Mouse (Mus musculus) Patski (cell line): ENCODE data around the gene Ubl4b. TPM values are rescaled to one million over a fixed set of nuclear protein-coding genes. Genes with fewer than 3 reads are reported as not detected.

Experiments used
- ATAC-seq: fragments of 100-300 bp; one replicate; pipeline ENCODE4 v1.8.0; 2021
- CTCF ChIA-PET: fragments of 350-600 bp; sonication (Branson Sonifier 250); formaldehyde crosslinking; loops from one replicate; lab custom pipeline; 2022; ENCODE audit warnings: inconsistent platforms; lab: Charles Lee
- POLR2A ChIA-PET: fragments of 350-600 bp; sonication (Branson Sonifier 250); formaldehyde crosslinking; loops from one replicate; lab custom pipeline; 2022; ENCODE audit warnings: antibody characterized with exemption, inconsistent platforms; lab: Charles Lee
- DNase-seq: peaks from one replicate; pipeline ENCODE4 v3.0.0-alpha.2; 2011; ENCODE audit warnings: low read depth, low spot score
- H3K27me3 ChIP-seq: fragments of 371-371 bp; one replicate; pipeline ENCODE4 v1.5.1; 2021
- CTCF ChIP-seq: fragments of 100-300 bp; IDR thresholded peaks from one replicate; pipeline ENCODE4 v1.5.1; 2021
- in situ Hi-C: fragments of 300-500 bp; cut with MboI; formaldehyde crosslinking; loops from 3 replicates; pipeline ENCODE4 v1.11.1; 2018; ENCODE audit warnings: low pct_unique_long_range_greater_than_20kb, mixed read lengths
- polyA plus RNA-seq: library from polyadenylated mRNA; unstranded; gene quantifications from one replicate; pipeline ENCODE4 v1.2.3, GENCODE M21; 2021

Ubl4b gene
- polyA plus RNA-seq, 1 experiment from 2014 or later: not detected

DNA sequence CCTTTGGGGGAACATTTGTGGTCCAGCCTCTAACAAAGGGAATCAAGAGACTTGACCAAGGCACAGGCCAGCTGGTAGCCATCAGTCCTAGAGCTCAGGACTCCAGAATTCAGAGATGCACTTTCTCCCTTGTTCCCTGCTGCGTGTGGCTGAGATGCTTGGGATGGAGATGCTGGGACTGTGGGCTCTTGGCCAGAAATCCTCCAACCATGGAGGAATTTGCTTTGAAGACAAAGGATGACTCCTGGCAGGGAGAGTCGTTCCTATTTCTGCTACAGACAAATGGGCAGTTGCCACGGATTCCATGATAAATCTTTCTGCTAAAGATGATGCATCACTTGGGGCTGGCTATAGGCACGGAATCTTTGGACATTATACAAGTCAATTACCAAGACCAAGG is 21.3 kb downstream of the Ubl4b start:
- no peak for TF ChIP-seq CTCF
- in situ Hi-C loops: no loop called here
- ChIA-PET CTCF (interaction anchor here (1.0 to 2.9 kb wide), 4 partner anchors 9 to 25 kb away, joined by 4 to 9 read pairs (median 5); no protein-coding TSS in a partner anchor), POLR2A (interaction anchor here (0.7 to 1.1 kb wide), 2 partner anchors 18 to 27 kb away, joined by 3 to 4 read pairs; no protein-coding TSS in a partner anchor)
- DNase-seq: peak; percentile 97
- ATAC-seq: peak; percentile 51
- no peaks in the 10 kb centered on the region for H3K27me3 ChIP-seq

DNA sequence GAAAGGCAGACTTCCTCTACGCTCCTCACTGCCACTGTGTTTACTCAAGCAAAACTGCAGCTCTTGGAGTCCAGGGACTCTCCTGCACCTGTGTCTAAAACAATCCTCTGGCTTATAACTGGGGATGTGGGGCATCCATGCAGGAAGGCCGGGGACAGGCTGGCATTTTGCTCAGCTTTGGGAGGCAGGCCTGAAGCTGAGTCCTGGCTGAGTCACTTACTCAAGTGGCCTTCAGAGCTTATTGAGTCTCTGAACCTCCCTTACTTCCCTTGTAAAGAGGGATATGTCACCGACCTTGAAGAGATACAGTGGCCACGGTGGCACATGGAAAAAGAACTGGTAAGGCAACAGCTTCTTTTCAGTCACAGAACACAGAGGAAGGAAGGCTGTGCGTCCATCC is 24.3 kb downstream of the Ubl4b start:
- no peak for TF ChIP-seq CTCF
- CTCF ChIA-PET: interaction anchor here (0.8 to 3.1 kb wide), 6 partner anchors 12 to 47 kb away, joined by 3 to 12 read pairs (median 8); partner anchors contain the start of gene Slc6a17
- H3K27me3 ChIP-seq: no peaks in the 10 kb centered on the region
- in situ Hi-C loops: no loop called here
- POLR2A ChIA-PET: no interaction called here
- DNase-seq (no peak), ATAC-seq (no peak)

DNA sequence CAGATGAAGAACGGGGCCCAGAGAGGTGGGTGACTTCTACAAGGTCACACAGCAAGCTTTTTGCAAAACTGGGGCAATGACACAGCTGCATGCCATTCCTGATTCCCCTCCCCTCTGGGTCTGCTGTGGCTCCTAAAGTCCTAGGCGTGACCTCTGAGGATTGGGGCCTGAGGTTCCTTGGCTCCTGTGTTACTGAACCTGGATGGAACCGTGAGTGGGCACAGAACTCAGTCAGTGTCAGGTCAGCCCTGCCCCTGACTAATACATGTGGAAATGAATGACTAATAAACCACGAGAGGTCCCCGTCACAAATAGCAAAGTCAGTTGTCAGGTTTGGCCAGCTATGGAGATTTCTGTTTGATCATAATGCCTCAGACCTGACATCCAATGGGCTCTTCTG is 25.7 kb downstream of the Ubl4b start:
- no peaks in the 10 kb centered on the region for H3K27me3 ChIP-seq
- CTCF ChIA-PET: no interaction called here
- no peak for TF ChIP-seq CTCF
- peak; percentile 27 for ATAC-seq
- in situ Hi-C loops: no loop called here
- POLR2A ChIA-PET: interaction anchor here (1.0 kb wide), 1 partner anchor 21 kb away, joined by 9 read pairs; no protein-coding TSS in a partner anchor
- DNase-seq: no peak

DNA sequence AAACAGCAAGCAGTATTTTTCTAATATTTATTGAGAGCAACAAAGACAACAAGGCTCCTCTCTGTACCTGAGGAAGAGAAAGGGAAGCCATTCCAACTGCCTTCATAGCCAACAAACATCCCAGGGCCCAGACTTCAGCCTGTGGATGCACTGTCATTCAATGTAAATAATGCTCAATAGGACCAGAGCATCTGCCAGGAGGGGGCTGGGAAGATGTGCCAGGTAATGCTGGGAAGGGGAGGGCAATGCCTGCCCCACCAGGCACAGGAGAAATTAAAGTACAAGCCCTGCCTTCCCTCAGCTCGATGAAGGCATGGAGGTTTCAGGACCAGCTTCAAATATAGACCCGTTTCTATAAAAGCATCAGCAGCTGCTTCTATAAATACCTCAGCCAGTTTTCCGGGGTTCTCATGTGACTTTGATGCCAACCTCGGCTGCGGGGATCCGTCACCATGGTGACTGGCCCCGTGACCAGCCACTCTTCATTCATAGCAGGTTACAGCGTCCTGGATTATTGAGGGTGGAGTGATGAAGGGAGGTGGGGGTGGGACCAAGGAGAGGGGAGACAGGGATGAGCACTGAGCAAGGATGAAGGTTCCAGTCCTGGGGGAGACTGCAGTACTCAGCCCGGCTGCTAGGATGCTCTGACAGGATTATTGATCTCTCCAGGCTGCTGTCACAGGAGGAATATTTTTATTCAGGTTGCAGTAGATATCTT is 26.3 kb downstream of the Ubl4b start:
- DNase-seq: no peak
- ChIA-PET CTCF (no interaction called here), POLR2A (interaction anchor here (0.7 to 1.0 kb wide), 3 partner anchors 21 to 1818 kb away, joined by 4 to 9 read pairs (median 7); no protein-coding TSS in a partner anchor)
- ATAC-seq: peak; percentile 5
- H3K27me3 ChIP-seq: no peaks in the 10 kb centered on the region
- TF ChIP-seq CTCF: no peak
- in situ Hi-C loops: no loop called here

DNA sequence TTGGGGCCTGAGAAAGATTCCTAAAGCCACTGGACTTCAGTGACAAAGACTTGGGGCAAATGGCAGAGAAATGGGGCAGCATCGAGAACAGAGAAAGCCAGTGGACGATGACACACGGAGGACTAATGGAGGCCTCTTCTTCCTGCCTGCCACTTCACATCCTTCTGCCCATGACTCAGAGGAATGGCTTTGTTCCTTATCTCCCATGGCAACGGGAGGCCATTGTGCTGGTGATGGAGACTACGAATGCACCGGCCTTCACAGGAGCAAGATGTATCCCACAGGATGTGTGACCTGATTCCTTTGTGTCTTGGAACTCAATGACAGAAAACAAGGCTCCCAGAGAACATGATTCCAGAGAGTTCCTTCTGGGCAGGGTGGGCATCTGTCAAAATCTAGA is 30.3 kb downstream of the Ubl4b start:
- no peak for TF ChIP-seq CTCF
- no peak for DNase-seq
- in situ Hi-C loops: no loop called here
- ATAC-seq: no peak
- CTCF ChIA-PET: interaction anchor here (1.1 to 1.5 kb wide), 2 partner anchors 11 to 31 kb away, joined by 3 to 4 read pairs; no protein-coding TSS in a partner anchor
- POLR2A ChIA-PET: interaction anchor here (0.6 kb wide), 3 partner anchors 10 to 266 kb away, joined by 3 read pairs; no protein-coding TSS in a partner anchor
- no peaks in the 10 kb centered on the region for H3K27me3 ChIP-seq

DNA sequence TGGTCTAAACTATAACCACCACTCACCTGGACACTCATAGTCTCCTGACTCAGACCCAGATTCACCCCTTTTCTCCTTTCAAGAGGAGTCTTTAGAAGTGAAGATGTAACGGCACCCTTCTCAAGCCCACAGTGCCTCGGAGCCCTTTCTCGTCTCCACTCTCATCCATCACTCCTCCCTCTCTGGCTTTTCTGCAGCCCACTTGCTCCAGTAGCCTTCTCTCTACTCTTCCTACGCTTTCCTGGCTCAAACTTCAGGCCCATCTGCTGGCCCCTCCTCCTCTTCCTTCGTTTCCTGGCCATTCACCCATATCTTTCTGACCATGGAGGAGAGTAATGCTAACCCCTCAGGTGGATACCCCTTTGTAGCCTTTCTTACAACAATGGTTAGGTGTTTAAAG is 33.9 kb downstream of the Ubl4b start:
- DNase-seq (no peak), ATAC-seq (no peak)
- ChIA-PET POLR2A (no interaction called here), CTCF (interaction anchor here (1.2 kb wide), 1 partner anchor 15 kb away, joined by 3 read pairs; no protein-coding TSS in a partner anchor)
- in situ Hi-C loops: no loop called here
- TF ChIP-seq CTCF: no peak
- H3K27me3 ChIP-seq: peaks cover 5% of the 10 kb centered on the region

DNA sequence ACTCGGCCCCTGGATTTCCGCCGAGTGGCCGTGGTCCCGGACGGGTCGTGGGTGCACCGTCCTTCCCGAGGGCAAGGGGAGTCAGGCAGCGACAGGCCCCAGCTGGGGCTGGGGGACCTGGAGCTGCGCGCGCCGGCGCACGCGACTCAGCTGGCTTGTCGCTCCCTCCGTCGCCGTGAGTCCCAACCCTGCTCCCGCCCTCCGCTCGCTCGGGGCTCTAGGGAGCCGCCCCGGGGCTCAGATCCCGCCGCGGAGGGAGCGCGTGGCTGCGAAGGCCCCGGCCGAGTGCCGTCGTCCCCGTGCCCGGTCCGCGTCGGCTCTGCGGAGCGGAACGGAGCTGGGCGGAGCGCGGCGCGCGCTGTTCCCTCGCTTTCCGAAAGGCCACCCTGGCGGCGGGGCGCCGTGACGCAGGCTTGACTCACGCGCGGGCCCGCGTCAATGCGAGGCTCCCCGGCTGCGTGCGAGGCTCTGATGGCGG is 37.2 kb downstream of the Ubl4b start, which contains the start of gene Slc6a17:
Slc6a17 (minus strand) TSS at position 388 of the 478 bp plus-strand sequence.
- ATAC-seq (peak; percentile 76), DNase-seq (no peak)
- peaks cover 5% of the 10 kb centered on the region for H3K27me3 ChIP-seq
- ChIA-PET POLR2A (interaction anchor here (1.2 kb wide), 1 partner anchor 15 kb away, joined by 4 read pairs; no protein-coding TSS in a partner anchor), CTCF (interaction anchor here (1.3 to 3.2 kb wide), 4 partner anchors 11 to 29 kb away, joined by 3 to 13 read pairs (median 8); no protein-coding TSS in a partner anchor)
- TF ChIP-seq CTCF: no peak
- in situ Hi-C loops: no loop called here

DNA sequence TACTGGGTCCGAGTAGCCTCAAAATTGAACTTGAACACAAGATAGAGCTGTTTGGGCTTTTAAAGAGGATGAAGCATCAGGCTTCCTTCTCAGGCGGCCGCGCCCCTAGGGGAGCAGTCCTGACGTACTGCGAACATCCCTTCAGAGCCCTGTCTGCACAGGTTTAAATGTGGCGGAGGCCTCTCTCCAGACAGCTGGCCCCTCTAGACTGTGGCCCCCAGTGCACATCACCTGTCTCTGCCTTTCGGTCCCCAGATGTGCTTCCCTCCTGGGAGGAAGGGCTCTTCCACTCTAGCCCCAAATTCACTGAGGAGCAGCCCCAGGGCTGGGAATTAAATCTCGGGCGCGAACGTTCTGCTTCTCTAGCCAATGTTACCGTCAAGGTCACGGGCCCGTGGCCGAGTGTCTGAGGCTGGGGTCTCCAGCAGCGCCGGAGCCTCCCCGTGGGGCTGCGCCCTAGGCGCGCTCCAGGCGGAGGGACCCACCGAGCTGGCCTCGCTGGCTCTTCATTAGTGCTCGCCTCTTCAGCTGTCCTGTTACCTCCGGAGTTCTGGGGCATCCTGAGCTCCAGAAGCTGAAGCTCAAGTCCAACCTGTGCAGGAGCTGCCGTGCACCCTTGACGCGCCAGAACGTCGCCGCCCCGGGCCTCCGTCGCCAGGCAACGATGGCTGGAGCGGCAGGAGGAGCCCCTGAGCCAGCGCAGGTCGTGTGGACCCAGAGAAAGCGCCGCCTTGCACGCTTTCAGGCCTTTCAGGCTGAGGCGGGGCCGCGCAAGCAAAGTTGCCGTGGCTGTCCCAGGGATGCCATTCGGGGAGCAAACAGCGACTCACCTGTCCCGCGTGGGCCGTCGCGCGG is 37.9 kb downstream of the Ubl4b start:
- TF ChIP-seq CTCF: no peak
- in situ Hi-C loops: no loop called here
- ATAC-seq (peak; percentile 58), DNase-seq (no peak)
- ChIA-PET POLR2A (interaction anchor here (1.2 kb wide), 1 partner anchor 14 kb away, joined by 4 read pairs; no protein-coding TSS in a partner anchor), CTCF (interaction anchor here (1.3 to 3.2 kb wide), 4 partner anchors 10 to 28 kb away, joined by 3 to 13 read pairs (median 8); no protein-coding TSS in a partner anchor)
- H3K27me3 ChIP-seq: peaks cover 5% of the 10 kb centered on the region

DNA sequence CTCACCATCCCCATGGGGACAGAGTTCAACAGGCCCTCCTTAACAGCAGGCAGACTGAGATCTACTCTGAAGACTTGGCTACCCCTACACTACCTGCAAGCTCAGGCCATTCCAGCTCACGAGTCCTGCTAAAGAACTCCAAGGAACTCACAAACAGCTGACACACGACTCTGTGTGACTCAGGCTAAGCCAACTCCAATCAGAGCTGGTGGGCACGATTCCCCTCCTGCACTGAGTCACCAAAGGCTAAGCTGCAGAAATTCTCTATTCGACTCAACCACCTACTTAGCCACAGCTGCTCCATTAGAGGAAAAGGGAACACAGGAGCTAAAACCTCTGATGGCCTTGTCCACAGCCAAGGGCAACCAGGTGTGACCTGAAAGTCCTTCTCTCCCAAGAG is 38.9 kb downstream of the Ubl4b start:
- POLR2A ChIA-PET: interaction anchor here (0.6 kb wide), 1 partner anchor 18 kb away, joined by 3 read pairs; no protein-coding TSS in a partner anchor
- CTCF ChIA-PET: interaction anchor here (1.6 to 3.2 kb wide), 3 partner anchors 9 to 18 kb away, joined by 3 to 13 read pairs (median 12); no protein-coding TSS in a partner anchor
- in situ Hi-C loops: no loop called here
- ATAC-seq (peak; percentile 47), DNase-seq (no peak)
- TF ChIP-seq CTCF: no peak
- H3K27me3 ChIP-seq: peaks cover 5% of the 10 kb centered on the region

DNA sequence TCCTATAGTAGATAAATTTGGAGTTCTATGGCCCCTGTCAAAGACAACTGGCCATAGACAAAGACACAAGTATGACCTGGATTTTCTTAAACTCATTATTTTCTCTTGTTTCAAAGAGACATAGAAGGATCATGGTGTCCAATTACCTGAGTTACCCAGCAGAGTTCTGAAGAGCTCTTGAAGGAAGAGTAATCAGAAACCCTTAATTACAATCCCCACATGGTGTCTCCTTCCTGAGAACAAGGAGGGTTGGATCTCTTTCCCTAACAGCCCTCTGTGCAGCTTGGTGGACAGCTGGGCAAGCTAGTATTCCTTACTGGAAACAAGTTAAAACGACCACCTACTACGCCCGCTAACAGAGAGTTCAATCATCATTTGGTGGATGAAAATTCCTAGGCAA is 43.5 kb downstream of the Ubl4b start:
- DNase-seq: no peak
- in situ Hi-C loops: no loop called here
- ATAC-seq: no peak
- TF ChIP-seq CTCF: no peak
- H3K27me3 ChIP-seq: no peaks in the 10 kb centered on the region
- CTCF ChIA-PET: interaction anchor here (1.2 kb wide), 1 partner anchor 16 kb away, joined by 3 read pairs; no protein-coding TSS in a partner anchor
- POLR2A ChIA-PET: no interaction called here
